Mouse (Mus musculus) neural tube, embryonic 12.5 days (tissue): ENCODE measurements at regions not wholly inside any gene's neighbourhood (a gene's known extent, or its start where the extent isn't known, plus 50 kb on each side); places are given as distances from the start of the nearest gene placed in this dataset.
A peak's percentile ranks its signal among the peaks of the same experiment; 100 is the strongest.

Experiments
- ATAC-seq: fragments of 200-750 bp; cut with Nextera tagmentation; 2 replicates; pipeline ENCODE4 v1.8.0; 2017; ENCODE audit warnings: low read depth, mild to moderate bottlenecking, moderate TSS enrichment, moderate library complexity; ENCODE audit not compliant: low FRiP score
- H3K27ac ChIP-seq: fragments of 300-500 bp; sonication (generic); 2 replicates; pipeline ENCODE4 v1.5.1; 2016
- H3K27me3 ChIP-seq: fragments of 300-500 bp; sonication (generic); replicated peaks from 2 replicates; pipeline ENCODE4 v1.6.1; 2016; ENCODE audit warnings: mild to moderate bottlenecking
- H3K36me3 ChIP-seq: fragments of 300-500 bp; sonication (generic); 2 replicates; pipeline ENCODE4 v1.6.1; 2016; ENCODE audit warnings: mild to moderate bottlenecking
- H3K4me1 ChIP-seq: fragments of 300-500 bp; sonication (generic); 2 replicates; pipeline ENCODE4 v1.6.1; 2016
- H3K4me2 ChIP-seq: fragments of 300-500 bp; sonication (generic); replicated peaks from 2 replicates; pipeline ENCODE4 v1.6.1; 2016; ENCODE audit warnings: mild to moderate bottlenecking
- H3K4me3 ChIP-seq: fragments of 300-500 bp; sonication (generic); 2 replicates; pipeline ENCODE4 v1.5.1; 2016
- H3K9ac ChIP-seq: fragments of 300-500 bp; sonication (generic); 2 replicates; pipeline ENCODE4 v1.6.1; 2016; ENCODE audit warnings: mild to moderate bottlenecking
- H3K9me3 ChIP-seq: fragments of 300-500 bp; sonication (generic); 2 replicates; pipeline ENCODE4 v1.6.1; 2016; ENCODE audit warnings: mild to moderate bottlenecking
- WGBS: fragments of 180-500 bp; shearing (Covaris S2); methylation state at CpG from one replicate; pipeline ENCODE4 v1.1.7; 2016; 5-methylcytosine and 5-hydroxymethylcytosine counted together

DNA sequence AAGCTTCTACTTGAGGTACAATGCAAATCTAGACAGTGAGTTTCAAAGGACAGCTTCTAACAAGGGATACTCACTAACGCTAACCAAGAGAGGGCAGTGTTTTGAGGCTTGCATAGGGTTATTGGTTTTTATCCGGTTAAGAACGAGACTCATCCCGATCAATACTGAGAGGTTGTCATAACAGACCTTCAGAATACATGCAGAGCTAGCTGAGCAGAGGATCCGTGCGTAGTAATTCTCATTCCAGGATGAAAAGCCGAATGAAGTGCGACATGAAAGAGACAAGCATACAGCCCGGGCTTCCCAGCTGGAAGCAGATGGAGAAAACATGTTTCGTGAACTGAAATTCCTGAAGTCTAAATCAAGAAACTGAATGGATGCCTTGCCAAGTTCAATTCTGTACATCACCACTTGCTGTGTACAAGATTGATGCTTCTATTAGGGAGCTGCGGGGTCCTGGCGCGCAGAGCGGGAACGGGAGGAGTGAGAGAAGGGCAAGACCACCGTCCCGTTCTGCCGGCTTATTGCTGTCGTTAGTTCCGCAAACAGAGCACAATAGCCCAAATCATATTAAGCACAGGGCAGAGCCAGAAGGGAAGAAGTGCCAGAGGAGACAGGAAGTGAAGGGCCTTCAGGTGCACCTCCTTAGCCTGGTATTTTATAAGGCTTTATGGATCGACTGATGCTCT, 65.4 kb upstream of the Tes start:
- Histone ChIP-seq H3K4me3 (peak overlapping the region; percentile 11; the same call in 1 of the 2 replicates), H3K36me3 (no peaks in the 10 kb centered on the region), H3K27me3 (no peaks in the 10 kb centered on the region), H3K9me3 (no peaks in the 10 kb centered on the region), H3K9ac (no peak overlapping the region), H3K4me2 (peak overlapping the region; percentile 53), H3K4me1 (peaks cover 5% of the 10 kb centered on the region), H3K27ac (no peak overlapping the region)
- WGBS, result 29% methylated on average over 21 of the region's 21 CpGs
- ATAC-seq, result peak; percentile 35; the same call in 1 of the 2 replicates

DNA sequence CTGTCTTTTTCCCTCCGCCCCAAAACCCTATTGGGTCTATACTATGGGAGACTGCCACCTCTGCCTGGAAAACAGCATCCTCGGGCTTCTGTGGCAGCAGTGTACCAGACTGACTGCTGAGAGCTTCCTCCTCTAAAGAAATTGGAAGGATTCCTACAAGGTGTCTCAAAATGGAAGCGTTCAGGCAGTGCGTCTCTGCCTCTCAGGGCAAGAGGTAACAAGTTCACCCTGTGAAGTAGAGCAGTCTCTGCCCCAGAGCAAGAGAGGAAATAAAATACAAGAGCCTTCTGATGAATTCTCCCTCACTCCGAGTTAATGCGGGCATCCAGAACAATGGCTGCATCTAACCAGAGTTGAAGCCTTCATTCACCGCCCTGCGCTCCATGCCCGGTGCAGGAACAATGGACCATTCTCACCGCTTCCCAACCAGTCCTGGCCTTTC, 69.4 kb upstream of the Tes start:
- WGBS, result 20% methylated on average over 10 of the region's 10 CpGs
- Histone ChIP-seq H3K36me3 (no peaks in the 10 kb centered on the region), H3K4me2 (peak overlapping the region; percentile 56), H3K27ac (no peak overlapping the region), H3K4me3 (peak overlapping the region; percentile 11; the same call in 1 of the 2 replicates), H3K27me3 (no peaks in the 10 kb centered on the region), H3K4me1 (peaks cover 5% of the 10 kb centered on the region), H3K9me3 (no peaks in the 10 kb centered on the region), H3K9ac (no peak overlapping the region)
- ATAC-seq, result peak; percentile 70

DNA sequence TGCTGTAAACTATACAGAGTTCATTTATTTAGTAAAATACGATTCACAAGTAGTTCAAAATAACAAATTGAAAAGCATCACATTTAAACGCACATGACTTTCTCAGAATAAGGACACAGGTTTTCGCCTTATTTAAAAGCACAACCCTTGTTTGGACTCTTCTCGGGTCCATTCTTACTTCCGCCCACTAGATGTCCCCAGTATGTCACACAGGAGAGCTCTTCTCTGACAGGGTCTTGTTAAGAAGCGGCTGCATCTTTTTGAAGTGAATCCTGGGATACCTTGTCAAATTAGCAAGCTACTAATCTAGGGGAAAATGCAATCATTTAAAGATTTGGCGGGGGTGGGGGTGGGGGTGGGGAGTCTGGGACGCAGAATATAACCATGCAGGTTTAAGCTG, 70.2 kb upstream of the Tes start:
- no peaks in the 10 kb centered on the region for H3K36me3 ChIP-seq
- no peaks in the 10 kb centered on the region for H3K9me3 ChIP-seq
- H3K4me3 ChIP-seq, result no peak overlapping the region
- peak overlapping the region; percentile 47 for H3K4me2 ChIP-seq
- no peaks in the 10 kb centered on the region for H3K27me3 ChIP-seq
- no peak overlapping the region for H3K9ac ChIP-seq
- H3K27ac ChIP-seq, result no peak overlapping the region
- ATAC-seq, result peak; percentile 67; the same call in 1 of the 2 replicates
- peaks cover 5% of the 10 kb centered on the region for H3K4me1 ChIP-seq
- WGBS, result 9% methylated on average over 8 of the region's 8 CpGs

DNA sequence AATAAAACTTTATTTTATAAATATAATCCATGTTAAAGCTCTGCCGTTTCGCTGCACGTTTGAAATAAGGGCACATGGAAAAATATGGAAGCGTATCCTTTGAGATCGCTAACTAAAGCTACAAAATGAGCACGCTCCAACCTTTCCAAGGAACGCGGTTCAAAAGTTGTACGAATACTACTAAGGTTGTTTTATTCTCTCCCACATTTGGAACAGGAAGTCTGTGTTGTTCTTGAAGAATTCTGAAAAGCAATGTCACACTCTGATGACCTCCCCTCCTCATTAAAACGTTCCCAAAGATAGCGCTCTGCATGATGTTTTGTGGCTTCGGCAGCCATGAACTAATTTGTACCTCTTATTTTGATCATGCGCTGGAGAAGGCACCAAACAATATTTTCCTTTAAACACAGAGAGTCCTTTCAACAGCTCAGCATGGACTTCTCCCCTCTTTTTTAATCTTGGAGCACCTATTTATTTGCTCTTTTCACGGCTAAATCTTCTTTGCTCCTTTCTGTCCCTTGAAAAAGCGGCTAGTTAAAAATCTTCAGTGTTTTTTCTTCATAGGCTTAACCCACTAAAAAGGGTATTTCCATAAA, 72.9 kb upstream of the Tes start:
- no peaks in the 10 kb centered on the region for H3K36me3 ChIP-seq
- H3K4me3 ChIP-seq, result no peak overlapping the region
- H3K9me3 ChIP-seq, result no peaks in the 10 kb centered on the region
- no peak overlapping the region for H3K27ac ChIP-seq
- no peak for ATAC-seq
- no peaks in the 10 kb centered on the region for H3K27me3 ChIP-seq
- H3K4me2 ChIP-seq, result no peak overlapping the region
- H3K4me1 ChIP-seq, result peaks cover 5% of the 10 kb centered on the region
- no peak overlapping the region for H3K9ac ChIP-seq
- WGBS, result 66% methylated on average over 15 of the region's 15 CpGs

DNA sequence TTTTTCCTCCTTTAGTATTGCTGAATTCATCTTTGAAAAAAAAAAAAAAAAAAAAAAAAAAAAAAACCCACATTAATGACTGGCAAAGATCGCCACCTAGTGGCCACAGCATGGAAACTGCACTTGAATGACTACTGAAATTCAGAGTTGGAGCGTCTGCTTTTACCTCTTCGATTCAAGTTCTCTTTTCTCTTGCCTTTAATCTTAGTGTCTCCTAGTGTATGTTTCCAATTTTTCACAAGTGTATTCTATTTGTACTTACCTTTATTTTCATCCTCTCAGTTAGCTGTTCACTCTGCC, 79.9 kb upstream of the Tfec start:
- Histone ChIP-seq H3K27ac (no peak overlapping the region), H3K4me2 (no peak overlapping the region), H3K36me3 (no peaks in the 10 kb centered on the region), H3K9me3 (no peaks in the 10 kb centered on the region), H3K4me1 (no peaks in the 10 kb centered on the region), H3K4me3 (no peak overlapping the region), H3K9ac (no peak overlapping the region), H3K27me3 (no peaks in the 10 kb centered on the region)
- ATAC-seq, result no peak
- WGBS, result 33% methylated on average over 3 of the region's 3 CpGs

DNA sequence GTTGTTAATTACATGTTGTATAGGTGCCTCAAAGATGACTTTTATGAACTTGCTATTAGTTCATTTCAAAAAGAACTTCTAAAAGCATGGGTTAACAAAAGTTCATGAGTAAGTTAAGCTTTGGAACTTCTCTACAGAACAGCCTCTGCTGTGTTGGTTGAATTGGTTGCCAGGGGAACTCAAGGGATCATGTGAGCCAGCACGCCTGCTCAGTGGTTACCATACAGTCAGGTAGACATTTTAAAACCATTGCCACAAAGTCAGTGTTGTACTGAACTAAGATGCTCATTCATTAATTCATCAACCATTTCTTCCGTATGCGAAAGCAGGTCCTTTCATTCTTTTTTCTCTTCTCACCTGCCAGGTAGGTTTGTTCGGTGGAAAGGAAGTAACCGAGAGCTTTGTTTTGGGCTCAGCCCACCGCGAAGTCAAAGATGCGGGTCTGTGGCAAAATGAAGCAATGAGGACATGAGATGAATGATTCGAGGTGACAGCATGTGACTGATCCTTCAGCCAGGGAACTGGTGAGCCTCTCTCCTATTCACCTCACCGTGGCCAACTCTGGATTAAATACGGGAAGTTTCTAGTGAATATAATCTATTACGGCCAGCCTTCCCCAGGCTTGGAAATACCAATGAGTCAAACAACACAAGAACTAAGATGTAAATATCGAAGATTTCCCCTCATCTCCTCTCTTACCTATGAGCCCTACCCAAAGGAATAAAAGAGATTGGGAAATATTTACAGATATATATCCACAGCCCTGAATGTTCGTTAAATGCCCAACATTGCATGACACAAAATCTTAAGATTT, 79.4 kb upstream of the Tfec start:
- Histone ChIP-seq H3K9me3 (no peaks in the 10 kb centered on the region), H3K4me1 (no peaks in the 10 kb centered on the region), H3K27ac (no peak overlapping the region), H3K4me2 (no peak overlapping the region), H3K36me3 (no peaks in the 10 kb centered on the region), H3K4me3 (no peak overlapping the region), H3K27me3 (no peaks in the 10 kb centered on the region), H3K9ac (no peak overlapping the region)
- WGBS, result 74% methylated on average over 14 of the region's 14 CpGs
- ATAC-seq, result no peak

DNA sequence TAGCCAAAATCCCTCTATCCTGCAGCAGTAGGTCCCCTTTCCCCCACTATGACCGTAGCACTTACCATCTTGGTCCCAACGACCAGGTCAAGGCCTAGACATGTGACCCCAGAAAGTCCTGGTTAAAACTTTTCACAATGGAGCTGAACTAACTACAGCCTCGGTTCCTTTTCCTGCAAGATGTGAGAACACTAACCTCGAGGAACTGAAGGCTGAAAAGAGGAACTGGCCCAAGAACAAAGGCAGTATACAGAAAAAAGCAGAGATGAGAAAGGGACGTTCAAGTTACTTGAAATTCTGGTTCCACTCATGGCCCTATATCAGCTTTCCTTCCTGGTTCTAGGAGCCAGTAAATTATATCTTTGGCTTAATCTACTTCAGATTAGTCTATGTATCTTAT, 67.4 kb upstream of the Tfec start:
- no peak for ATAC-seq
- 75% methylated on average over 5 of the region's 5 CpGs for WGBS
- Histone ChIP-seq H3K36me3 (no peaks in the 10 kb centered on the region), H3K4me3 (no peak overlapping the region), H3K9me3 (no peaks in the 10 kb centered on the region), H3K4me2 (no peak overlapping the region), H3K27me3 (no peaks in the 10 kb centered on the region), H3K4me1 (no peaks in the 10 kb centered on the region), H3K27ac (no peak overlapping the region), H3K9ac (no peak overlapping the region)

DNA sequence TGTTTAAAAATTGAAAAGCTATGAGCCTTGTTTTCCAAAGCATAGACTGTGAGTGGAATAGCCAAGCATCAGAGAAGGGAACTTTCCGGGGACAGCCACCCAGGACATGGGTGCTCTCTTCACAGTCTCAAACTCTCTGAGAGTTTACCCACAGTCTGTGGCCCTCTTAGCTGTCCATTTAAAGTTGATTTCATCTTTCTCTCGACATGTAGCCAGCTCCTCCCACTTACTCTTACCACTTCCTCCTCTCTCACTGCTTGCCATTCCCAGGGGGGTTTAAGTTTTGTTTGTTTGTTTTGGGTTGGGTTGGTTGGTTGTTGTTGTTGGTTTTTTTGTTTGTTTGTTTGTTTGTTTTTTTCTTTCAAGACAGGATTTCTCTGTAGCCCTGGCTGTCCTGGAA, 66.1 kb upstream of the Tfec start:
- H3K9me3 ChIP-seq, result no peaks in the 10 kb centered on the region
- WGBS, result 82% methylated on average over 2 of the region's 2 CpGs
- H3K4me1 ChIP-seq, result no peaks in the 10 kb centered on the region
- H3K4me3 ChIP-seq, result no peak overlapping the region
- no peak for ATAC-seq
- H3K27me3 ChIP-seq, result no peaks in the 10 kb centered on the region
- no peak overlapping the region for H3K4me2 ChIP-seq
- no peak overlapping the region for H3K9ac ChIP-seq
- no peak overlapping the region for H3K27ac ChIP-seq
- H3K36me3 ChIP-seq, result no peaks in the 10 kb centered on the region

DNA sequence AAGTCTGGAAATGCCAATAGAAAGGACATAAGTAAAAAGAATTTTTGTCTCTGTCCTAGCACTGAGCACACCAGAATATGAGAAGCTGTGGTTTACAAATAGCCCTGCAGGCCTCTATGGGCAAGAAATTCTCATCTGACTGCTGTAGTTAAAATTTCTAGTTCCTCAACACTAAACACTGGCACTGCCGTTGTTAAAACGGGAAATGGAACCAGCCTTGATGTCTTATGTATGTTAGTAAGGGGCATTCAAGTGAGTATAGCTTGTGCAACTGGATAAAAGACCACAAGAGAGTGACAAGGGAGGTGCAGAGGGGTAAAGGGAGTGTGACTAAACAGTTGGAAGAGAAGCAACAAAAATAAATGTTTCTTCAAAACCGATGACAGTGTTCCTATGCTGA, 65.7 kb upstream of the Tfec start:
- Histone ChIP-seq H3K9me3 (no peaks in the 10 kb centered on the region), H3K4me1 (no peaks in the 10 kb centered on the region), H3K27ac (no peak overlapping the region), H3K4me3 (no peak overlapping the region), H3K36me3 (no peaks in the 10 kb centered on the region), H3K27me3 (no peaks in the 10 kb centered on the region), H3K4me2 (no peak overlapping the region), H3K9ac (no peak overlapping the region)
- WGBS, result 86% methylated on average over 3 of the region's 3 CpGs
- no peak for ATAC-seq

DNA sequence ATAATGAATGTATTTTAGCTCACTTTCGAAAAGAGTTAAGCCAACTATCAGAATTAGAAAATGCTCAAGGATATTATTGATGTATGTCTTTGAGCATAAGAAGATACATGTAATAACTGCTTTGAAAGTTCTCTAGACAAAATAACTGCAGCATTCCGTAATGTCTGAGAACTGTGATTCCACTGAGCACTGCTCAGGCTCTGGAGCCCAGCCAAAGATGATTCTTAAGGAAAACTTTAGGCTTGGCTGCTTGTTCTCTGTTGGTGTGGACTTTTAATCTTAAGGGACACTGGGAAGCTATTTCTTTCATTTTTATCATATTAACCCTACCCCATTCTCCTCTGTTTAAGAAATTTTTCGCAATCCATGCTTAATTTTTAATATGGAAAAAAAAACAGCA, 59.9 kb upstream of the Tfec start:
- peaks cover 3% of the 10 kb centered on the region; the same call in 1 of the 2 replicates for H3K4me1 ChIP-seq
- H3K9ac ChIP-seq, result no peak overlapping the region
- no peaks in the 10 kb centered on the region for H3K36me3 ChIP-seq
- H3K4me2 ChIP-seq, result no peak overlapping the region
- H3K4me3 ChIP-seq, result no peak overlapping the region
- H3K27me3 ChIP-seq, result no peaks in the 10 kb centered on the region
- WGBS, result 88% methylated on average over 3 of the region's 3 CpGs
- H3K27ac ChIP-seq, result no peak overlapping the region
- H3K9me3 ChIP-seq, result no peaks in the 10 kb centered on the region
- ATAC-seq, result no peak

DNA sequence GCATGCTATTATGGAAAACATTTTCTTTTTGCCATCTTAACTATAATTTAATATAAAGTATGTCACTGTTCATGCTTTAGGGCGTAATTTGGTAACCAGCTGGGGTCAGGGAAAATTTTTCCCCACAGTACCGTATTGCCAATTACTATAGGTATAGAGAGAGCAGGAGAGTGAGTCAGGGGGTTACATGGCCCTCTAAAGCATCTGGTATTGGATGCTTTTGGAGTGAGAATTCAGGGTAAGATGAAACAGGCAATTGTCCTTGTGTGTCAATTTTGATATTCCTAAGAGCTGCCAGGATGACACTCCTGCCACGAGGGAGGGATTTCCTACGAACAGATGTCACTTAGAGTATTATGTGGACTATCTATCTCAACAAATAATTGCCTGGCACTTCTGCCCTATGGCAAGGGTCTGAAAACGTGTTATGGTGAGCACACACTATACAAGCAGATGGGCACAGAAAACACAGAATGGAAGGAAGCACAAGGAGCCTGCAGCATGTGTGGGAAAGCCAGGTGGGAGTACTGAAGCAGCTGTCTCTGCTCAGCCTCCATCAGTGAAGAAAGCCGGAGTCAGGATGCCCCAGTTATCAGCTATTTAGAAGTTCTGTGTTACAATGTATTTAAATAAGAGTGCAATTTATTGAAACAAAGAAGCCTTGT, 58.7 kb upstream of the Tfec start:
- Histone ChIP-seq H3K36me3 (no peaks in the 10 kb centered on the region), H3K9ac (no peak overlapping the region), H3K27ac (no peak overlapping the region), H3K4me3 (no peak overlapping the region), H3K4me1 (peaks cover 3% of the 10 kb centered on the region; the same call in 1 of the 2 replicates), H3K27me3 (no peaks in the 10 kb centered on the region), H3K9me3 (no peaks in the 10 kb centered on the region), H3K4me2 (no peak overlapping the region)
- peak; percentile 83 for ATAC-seq
- WGBS, result 52% methylated on average over 6 of the region's 6 CpGs
